8 mouse cellular contexts compared by ENCODE assay signal in genomic region chr2:170319533-170320463, GRCm38 (mm10).
DNase-seq lines count a peak whose midpoint lies in the region; ATAC-seq and TF ChIP-seq lines count a peak whose summit lies in the region.

No protein-coding gene starts in this region.

- no peaks in the 10 kb centered on the region for H3K9me3 ChIP-seq in MEL (replicated peaks; ENCODE audit: insufficient read depth, low read length)
- H3K9me3 ChIP-seq in heart, postnatal 0 days (replicated peaks; ENCODE audit: control insufficient read depth, low read length), result no peaks in the 10 kb centered on the region

- peak overlapping the region; percentile 62 for H3K9ac ChIP-seq in MEL (ENCODE audit: control insufficient read depth, low read depth, low read length, poor library complexity, severe bottlenecking)
- peak overlapping the region; percentile 66 for H3K9ac ChIP-seq in heart, postnatal 0 days (replicated peaks; ENCODE audit: low read depth, low read length)

- TF ChIP-seq RAD21 in MEL (IDR thresholded peaks at IDR 0.05; ENCODE audit: low read depth, low read length), result no peak

- H3K4me1 ChIP-seq in MEL (ENCODE audit: control insufficient read depth in 1 of 2, insufficient read depth in 2 of 2, low read length in 2 of 2), result peaks cover 7 to 17% of the 10 kb centered on the region in 2 experiments
- H3K4me1 ChIP-seq in heart, postnatal 0 days (ENCODE audit: control insufficient read depth, insufficient read depth), result peaks cover 13% of the 10 kb centered on the region; the same call in 1 of the 2 replicates

- H3K79me2 ChIP-seq in MEL (ENCODE audit: control insufficient read depth, insufficient read depth, low read length, poor library complexity), result no peaks in the 10 kb centered on the region

- ATAC-seq in heart, postnatal 0 days (ENCODE audit: insufficient read depth, low read depth), result peak; percentile 12

- peaks cover 0 to under 1% of the 10 kb centered on the region in 2 experiments; a peak in 1 of 4 replicates for H3K27me3 ChIP-seq in MEL (ENCODE audit: control insufficient read depth in 1 of 2, insufficient read depth in 2 of 2, low read length in 2 of 2)
- H3K27me3 ChIP-seq in heart, postnatal 0 days (ENCODE audit: control insufficient read depth, insufficient read depth, low read length), result no peaks in the 10 kb centered on the region

- 14% methylated on average over 20 of the region's 20 CpGs for WGBS in heart, postnatal 0 days

- no peak for TF ChIP-seq EP300 in MEL (IDR thresholded peaks at IDR 0.05; ENCODE audit: low read depth in 1 of 2, low read length in 2 of 2)
- TF ChIP-seq EP300 in heart, postnatal 0 days (IDR thresholded peaks at IDR 0.05; ENCODE audit: low read depth), result no peak

- H3K4me2 ChIP-seq in heart, postnatal 0 days (ENCODE audit: low read depth, low read length), result peak overlapping the region; percentile 78

- peak overlapping the region; percentile 58 to 66 for H3K4me3 ChIP-seq in MEL (ENCODE audit: control insufficient read depth in 1 of 2, insufficient read depth in 1 of 2, low read depth in 2 of 2, low read length in 2 of 2)
- H3K4me3 ChIP-seq in heart, postnatal 0 days (ENCODE audit: low read depth, low read length), result peak overlapping the region; percentile 45

- intact Hi-C loops in left cerebral cortex, postnatal 4 days (cut with DNase I), result no loop called here
- intact Hi-C loops in left cerebral cortex, postnatal 10 days (cut with DNase I), result loop anchor here (5.0 kb wide), 1 partner anchor 202 kb away; no protein-coding TSS in a partner anchor

- no peak for TF ChIP-seq POLR2A in MEL (IDR thresholded peaks at IDR 0.05; ENCODE audit: control insufficient read depth in 1 of 2, insufficient read depth in 1 of 2, low read depth in 1 of 2, low read length in 2 of 2, poor library complexity in 1 of 2)

- DNase-seq in adrenal gland, adult 2 months, result peak; percentile 6
- no peak for DNase-seq in adrenal gland, adult (ENCODE audit: inconsistent age in 2 of 2, low spot score in 1 of 2)
- peak; percentile 58 for DNase-seq in MEL (ENCODE audit: low read depth, low spot score)
- DNase-seq in heart, postnatal 0 days (ENCODE audit: low spot score), result peak; percentile 20
- peak; percentile 24 for DNase-seq in lung, postnatal 10 days
- no peak for DNase-seq in testis, postnatal 14 days (ENCODE audit: low spot score)
- DNase-seq in left cerebral cortex, postnatal 4 days, result no peak
- no peak for DNase-seq in left cerebral cortex, postnatal 10 days (ENCODE audit: extremely low spot score in 1 of 2, low spot score in 2 of 2)

- peaks cover 0 to 10% of the 10 kb centered on the region in 2 experiments; a peak in 2 of 4 replicates for H3K36me3 ChIP-seq in MEL (ENCODE audit: control insufficient read depth in 1 of 2, insufficient read depth in 2 of 2, low read length in 2 of 2)
- H3K36me3 ChIP-seq in heart, postnatal 0 days (replicated peaks; ENCODE audit: control insufficient read depth, insufficient read depth, low read length), result no peaks in the 10 kb centered on the region

- H3K27ac ChIP-seq in MEL (ENCODE audit: control insufficient read depth, low read depth, low read length), result peak overlapping the region; percentile 28; the same call in 1 of the 2 replicates
- H3K27ac ChIP-seq in heart, postnatal 0 days (ENCODE audit: low read depth), result peak overlapping the region; percentile 80

- TF ChIP-seq CTCF in MEL (IDR thresholded peaks at IDR 0.05 in 2 of 3, conservative IDR thresholded peaks at IDR 0.05 in 1 of 3; ENCODE audit: control insufficient read depth in 1 of 3, insufficient read depth in 1 of 3, low read depth in 2 of 3, low read length in 3 of 3, poor library complexity in 1 of 3, severe bottlenecking in 1 of 3), result no peak
- TF ChIP-seq CTCF in heart, postnatal 0 days (IDR thresholded peaks at IDR 0.05; ENCODE audit: low read depth), result no peak

TF ChIP-seq in MEL, 35 proteins besides CTCF, POLR2A, EP300 and RAD21:
- TF ChIP-seq ZNF384 (IDR thresholded peaks at IDR 0.05; ENCODE audit: low read depth, low read length), result no peak
- peak; percentile 53 for TF ChIP-seq GATA1 (IDR thresholded peaks at IDR 0.05; ENCODE audit: low read depth, low read length)

Comparison
In these comparisons a context has a peak if more than half of its experiments do, and no peak if none do; other contexts are left out.
1. DNase-seq: peak in adrenal gland, adult 2 months (single experiment), MEL (single experiment), heart, postnatal 0 days (single experiment) and lung, postnatal 10 days (single experiment); none in adrenal gland, adult (0 of 2), testis, postnatal 14 days (single experiment), left cerebral cortex, postnatal 4 days (single experiment) and left cerebral cortex, postnatal 10 days (0 of 2).